Mouse (Mus musculus) retina, embryonic 14.5 days (tissue): ENCODE measurements around the gene Pim3.
A peak's percentile ranks its signal among the peaks of the same experiment; 100 is the strongest.

Experiments used
- DNase-seq: peaks from one replicate; pipeline ENCODE4 v3.0.0-alpha.2; 2015; ENCODE audit warnings: low spot score

Pim3 gene

DNA sequence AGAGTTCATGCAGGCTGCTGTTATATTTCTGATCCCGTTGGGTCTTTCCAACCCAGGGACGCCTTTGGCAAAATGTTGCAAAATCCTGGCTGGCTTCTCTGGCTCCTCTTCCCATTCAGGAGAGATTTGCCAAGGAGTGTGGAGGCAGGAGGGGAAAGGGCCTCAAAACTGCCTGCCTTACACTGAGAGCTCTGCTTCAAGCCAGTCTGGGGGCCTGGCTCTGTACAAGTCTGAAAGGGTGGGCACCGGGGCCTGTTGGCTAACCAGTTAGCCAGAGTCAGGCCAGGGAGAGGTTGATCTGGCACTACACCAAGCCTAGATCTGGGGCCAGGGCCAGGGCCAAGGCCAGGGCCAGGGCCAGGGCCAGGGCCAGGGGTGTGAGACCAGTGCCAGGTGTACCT lies 3.8 kb upstream of the Pim3 start:
- DNase-seq, result no peak

DNA sequence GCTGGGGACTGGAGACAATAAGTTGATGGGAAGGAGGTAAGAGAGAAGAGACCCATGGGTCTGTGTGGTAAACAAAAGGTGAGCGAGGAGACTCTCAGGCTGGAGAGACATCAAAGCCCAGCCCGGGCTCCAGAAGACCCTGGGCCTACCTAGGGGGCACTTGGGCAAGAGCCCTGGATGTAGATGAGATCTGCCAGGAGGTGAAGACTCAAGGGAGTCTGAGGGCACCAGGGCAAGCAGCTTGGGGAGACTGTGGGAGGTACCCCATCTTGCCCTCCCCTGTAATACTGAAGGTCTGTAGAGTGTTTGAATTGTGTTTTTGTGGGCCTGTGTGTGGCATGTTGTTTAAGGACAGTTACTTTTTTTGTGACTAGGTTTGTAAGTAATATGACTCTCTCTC lies 3.3 kb upstream of the Pim3 start:
- no peak for DNase-seq

DNA sequence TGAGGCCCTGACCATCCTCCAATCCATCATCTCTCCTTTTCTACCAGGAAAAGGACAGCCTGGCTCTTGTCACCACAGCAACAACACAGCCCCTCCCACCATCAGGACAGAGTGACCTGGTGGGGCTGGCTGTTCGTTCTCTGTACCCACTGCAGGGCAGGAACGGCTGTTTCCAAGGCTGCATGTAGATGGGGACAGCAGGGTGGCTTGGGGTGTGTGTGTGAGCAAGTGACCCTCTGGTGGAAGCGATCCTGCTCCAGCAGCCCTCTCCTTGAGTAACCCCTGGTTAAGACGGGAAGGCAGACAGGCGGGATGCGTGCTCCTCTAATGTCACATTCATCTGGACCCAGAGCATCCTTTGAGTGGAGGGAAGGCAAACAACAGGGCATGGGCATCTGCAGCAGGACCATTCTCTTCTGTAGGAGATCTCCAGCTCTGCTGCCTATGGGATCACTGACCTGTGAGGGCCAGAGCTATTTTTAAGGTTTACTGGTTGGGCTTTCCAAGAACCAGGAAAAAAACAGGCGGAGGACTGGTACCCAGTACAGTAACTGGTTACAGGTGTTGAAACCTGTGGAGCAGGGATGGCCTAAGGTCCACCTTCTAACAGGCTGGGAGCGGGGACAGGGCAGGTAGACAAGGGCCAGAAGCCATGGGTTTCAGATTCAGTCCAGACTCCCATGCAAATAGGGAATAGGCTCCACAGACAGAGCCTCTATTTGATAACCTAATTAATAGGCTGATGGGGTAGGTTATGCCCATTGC lies 2.6 kb upstream of the Pim3 start:
- no peak for DNase-seq

DNA sequence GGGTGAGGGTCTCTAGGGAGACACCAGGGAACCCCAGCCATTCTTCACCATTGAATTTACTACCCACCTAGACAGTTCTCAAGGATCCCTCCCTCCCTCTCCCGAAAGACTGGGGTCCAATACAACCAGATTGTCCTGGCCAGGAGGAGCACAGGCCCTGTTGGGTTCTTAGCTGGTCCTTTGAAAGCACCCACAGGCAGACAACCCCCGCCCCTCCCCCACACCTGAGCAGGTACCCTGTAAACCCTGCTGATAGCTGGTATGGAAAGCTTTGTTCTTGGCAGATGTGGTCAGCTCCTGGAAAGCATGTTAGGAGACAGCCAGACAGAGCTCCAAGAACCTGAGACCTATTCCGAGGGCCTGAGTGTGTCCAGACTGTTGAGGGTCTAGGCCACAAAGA lies 1.2 kb upstream of the Pim3 start:
- no peak for DNase-seq

- peak; percentile 51 for DNase-seq
Observed at GRCm38 (mm10) chr15:88862881-88863694, 1.1 kb downstream of the Pim3 start.

GRCm38 (mm10) chr15:88863695-88864231 lies 1.8 kb downstream of the Pim3 start:
- DNase-seq, result peak; percentile 89

- DNase-seq, result no peak
Observed at GRCm38 (mm10) chr15:88864270-88865030, 2.5 kb downstream of the Pim3 start.

- DNase-seq, result no peak
Observed at GRCm38 (mm10) chr15:88865061-88865460, 3.1 kb downstream of the Pim3 start.

GRCm38 (mm10) chr15:88865888-88866695 lies 4.1 kb downstream of the Pim3 start:
- no peak for DNase-seq

DNA sequence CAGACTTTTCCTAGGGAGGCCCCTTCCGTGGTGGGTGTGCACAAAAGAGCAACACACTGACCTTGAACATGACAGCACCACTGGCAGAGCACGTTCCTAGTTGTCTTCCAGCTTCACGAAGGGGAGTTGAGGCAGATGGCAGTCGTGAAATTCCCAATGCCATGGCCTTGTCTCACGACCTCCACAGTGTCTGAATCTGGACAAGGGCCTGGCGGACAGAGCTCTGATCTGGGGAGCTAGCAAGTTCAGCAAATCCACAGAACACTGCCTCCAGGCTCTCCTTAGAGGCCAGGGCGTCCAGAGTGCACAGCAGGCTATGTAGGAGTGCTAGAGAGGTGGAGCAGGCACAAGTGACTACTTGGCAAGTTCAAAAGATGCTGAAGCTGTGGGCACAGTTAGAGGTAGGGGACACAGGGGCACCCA lies 5.0 kb downstream of the Pim3 start:
- no peak for DNase-seq

- DNase-seq, result no peak
Observed at GRCm38 (mm10) chr15:88867368-88868023, 5.5 kb downstream of the Pim3 start.

DNA sequence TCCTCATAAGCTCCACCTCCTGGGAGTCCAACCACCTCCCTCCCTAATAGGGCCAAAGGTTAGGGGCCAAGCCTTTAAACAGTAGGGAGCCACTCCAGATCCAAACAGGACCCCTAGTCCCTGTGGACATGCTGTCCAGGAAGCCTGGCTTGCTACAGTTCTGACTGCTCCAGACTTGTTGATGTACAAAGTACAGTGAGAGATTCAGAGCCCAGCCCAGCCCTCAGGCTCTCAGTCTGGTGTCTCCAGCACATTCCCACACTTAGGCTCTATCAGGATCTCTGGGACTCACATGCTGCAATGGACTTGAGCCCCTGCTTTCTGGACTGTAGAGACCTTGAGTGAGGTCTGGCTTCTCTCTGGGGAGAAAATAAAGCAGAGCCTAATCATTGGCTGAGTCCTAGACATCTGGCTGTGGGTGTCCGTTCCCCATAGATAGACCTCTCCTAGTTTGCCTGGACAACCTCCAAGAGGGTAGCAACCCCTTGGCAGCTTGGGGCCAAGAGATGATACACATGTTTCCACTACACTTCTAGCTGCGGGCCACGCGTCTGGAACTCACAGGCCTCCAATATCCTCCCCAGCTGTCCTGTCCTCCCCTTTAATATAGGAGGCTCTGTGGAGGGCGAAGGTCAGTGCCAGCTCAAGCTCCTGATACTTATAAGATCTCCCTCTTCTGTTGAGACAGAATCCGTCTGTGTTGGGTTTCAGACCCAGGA lies 6.2 kb downstream of the Pim3 start:
- no peak for DNase-seq

DNA sequence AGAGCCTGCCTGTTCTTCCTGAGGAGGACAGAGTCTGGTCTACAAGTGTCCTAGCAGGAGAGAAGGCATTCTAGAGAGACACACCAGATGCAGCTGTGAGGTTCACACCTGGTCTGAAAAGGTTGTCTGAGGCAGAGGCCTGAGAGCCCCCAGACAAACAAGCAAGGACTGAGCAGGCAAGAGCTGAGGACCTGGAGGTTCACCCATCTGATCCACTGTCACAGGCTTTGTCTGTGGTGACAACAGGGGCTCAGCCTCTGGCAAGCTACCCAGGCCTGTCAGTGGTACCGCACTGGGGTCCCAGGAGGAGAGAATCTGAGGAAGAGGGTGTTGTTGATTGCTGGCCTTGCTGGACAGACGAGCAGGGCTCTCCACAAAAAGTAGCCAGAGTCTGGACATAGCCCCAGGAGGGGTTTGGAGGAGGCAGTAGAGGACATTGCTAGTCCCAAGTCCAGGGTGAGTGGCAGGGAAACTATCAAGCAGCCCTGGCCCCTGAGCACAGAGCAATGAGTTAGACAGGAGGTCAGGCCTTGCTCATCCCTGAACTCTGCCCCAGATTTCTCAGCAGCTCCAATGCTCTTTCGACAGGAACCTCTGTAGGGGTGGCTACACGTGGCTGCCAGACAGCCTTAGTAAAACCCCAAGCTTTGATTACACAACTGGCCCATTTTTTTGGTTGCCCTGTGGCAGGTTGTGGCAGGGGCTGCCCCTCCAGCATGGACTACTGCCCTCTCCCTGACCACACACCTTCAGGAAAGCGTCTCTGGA lies 8.6 kb downstream of the Pim3 start:
- DNase-seq, result no peak

- no peak for DNase-seq
Observed at GRCm38 (mm10) chr15:88874061-88874460, 12.1 kb downstream of the Pim3 start.

DNA sequence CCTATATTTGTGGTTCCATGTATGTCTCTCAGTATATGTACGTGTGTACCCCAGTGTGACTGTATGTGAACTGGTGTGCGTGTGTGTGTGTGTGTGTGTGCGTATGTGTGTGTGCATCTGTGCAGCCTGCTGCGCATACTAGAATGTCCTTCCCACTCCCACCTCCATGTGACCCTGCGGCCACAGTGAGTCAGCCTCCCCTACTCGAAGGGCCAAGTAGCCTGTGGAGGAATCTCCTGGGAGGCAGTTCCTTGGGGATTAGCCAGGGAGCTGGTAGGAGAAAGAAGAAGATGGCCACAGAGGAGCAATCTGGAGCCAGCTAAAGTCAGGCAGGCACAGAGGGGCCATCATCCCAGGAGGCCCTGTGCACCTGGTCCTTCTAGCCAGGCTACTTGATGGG lies 12.5 kb downstream of the Pim3 start:
- DNase-seq, result no peak

DNA sequence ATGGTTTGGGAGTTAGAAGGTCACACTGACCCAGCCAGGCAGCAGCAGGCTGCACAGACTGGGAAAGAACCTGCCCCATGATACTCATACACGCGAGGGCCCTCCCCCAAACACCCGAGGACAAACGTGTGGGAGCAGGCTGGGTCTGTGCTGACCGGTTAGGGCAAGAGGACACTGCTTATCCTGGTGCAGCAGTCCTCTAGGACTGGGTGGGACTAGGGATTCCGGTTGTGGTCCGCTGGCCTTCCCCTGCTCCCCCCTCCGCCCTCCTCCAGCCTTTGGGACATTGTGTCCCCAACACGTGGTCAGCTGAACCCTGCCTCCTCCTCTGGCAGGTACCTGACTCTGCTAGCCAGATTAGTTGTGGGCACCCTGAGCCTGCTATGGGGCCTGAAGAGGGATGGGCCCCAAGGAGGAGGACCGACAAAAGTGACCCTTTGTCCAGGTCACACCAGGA lies 13.7 kb downstream of the Pim3 start:
- no peak for DNase-seq

DNA sequence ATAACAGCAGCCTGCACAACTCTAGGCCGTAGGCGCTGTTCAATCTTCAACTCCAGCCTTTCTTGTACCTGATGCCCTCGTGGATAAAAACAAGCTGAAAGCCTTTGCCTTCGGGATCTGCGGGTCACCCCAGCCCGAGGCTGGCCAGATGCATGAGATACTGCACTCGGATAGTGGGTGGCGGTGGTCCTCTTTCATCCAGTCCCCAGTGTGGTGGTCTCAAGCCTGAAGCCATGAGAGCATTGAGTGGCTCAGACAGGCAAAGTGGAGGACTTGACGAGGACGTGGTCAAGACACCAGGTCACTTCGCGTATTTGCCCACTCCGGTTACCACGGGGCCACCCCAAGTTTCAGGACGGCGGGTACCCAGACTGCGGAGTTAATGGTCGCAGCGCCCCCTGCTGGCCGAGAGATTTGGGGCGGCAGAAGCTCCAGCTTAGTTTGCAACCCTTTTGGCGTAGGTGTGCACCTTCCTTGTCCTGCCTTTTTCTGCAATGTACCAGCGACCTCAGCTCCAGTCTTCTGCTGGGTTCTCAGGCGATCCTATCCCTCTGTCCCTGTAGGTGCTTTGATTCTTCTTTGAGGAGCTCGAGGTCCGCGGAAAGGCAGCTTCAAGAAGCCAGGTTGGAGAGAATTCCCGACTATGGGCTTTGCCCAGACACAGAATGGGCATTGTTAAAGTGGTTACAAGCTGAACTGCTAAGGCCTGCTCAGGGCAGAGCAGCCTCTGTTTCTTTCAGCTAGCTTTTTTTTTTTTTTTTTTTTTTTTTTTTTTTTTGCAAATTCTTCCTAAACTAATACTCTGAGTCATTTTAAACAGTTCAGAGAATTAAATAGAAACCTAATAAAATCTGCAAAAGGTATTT lies 14.4 kb downstream of the Pim3 start:
- DNase-seq, result peak; percentile 89

DNA sequence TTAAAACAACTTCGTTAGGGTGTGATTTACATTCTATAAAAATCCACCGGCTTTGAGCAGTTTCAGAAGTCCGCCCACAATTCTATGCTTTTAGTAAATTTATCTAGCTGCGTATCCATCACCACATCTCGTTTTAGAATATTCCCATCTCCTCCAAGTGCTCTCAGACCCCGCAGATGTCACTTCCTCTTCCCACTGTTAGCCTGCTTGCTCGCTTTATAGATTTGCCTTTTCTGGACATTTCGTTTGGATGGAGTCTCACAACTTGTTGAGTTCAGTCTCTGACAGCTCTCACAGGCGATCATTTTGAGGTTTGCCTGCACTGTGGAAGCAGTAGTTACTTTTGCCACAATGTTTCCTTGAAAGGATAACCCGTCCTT lies 15.0 kb downstream of the Pim3 start:
- DNase-seq, result no peak
